Mouse (Mus musculus): ENCODE measurements around the gene Ubtf. TPM values are rescaled to one million over a fixed set of nuclear protein-coding genes. Genes with fewer than 3 reads are reported as not detected.

Gene Ubtf
- polyA plus RNA-seq, 1 experiment from 2014 or later, result 75.5 TPM

DNA sequence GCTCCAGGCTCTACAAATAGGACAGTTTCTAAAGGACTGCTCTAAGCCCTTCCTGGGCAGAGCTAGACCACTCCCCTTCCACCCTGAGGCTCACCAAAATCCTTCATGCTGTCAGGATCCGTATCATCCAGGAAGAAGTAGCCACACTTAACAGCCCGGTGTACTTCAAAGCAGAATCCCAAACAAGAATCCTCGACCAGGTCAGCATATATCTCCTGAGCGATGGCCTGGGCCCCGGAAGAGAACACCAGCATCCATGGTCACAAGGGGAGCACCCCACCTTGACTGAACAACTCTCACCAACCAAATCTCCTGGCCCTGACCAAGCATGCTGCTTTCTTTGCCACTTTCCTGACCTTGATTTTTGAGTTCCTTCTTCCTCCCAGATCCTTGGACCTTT, 25.1 kb downstream of the Ubtf start:
- ATAC-seq (replicated peaks; ENCODE audit: low FRiP score, low read depth) (no peak), DNase-seq (ENCODE audit: low spot score) (no peak)
- no peaks in the 10 kb centered on the region for H3K27me3 ChIP-seq (ENCODE audit: insufficient read depth, low read length)
- H3K9me3 ChIP-seq (replicated peaks; ENCODE audit: low read length), result no peaks in the 10 kb centered on the region
- H3K9ac ChIP-seq (ENCODE audit: low read depth, low read length), result 0 out of 2 replicates have a peak overlapping the region, but pooled peaks have one; percentile 31
- no peak overlapping the region for H3K4me3 ChIP-seq (replicated peaks; ENCODE audit: low read depth, low read length)
- H3K36me3 ChIP-seq (ENCODE audit: insufficient read depth, low read length), result peaks cover 34% of the 10 kb centered on the region
- WGBS, result 67% methylated on average over 5 of the region's 5 CpGs
- H3K27ac ChIP-seq, result no peak overlapping the region
- no peak for TF ChIP-seq CTCF (IDR thresholded peaks at IDR 0.05; ENCODE audit: low read depth)
- no peak overlapping the region for H3K4me2 ChIP-seq (ENCODE audit: low read length)
- peaks cover 11% of the 10 kb centered on the region; the same call in 1 of the 2 replicates for H3K4me1 ChIP-seq (replicated peaks; ENCODE audit: insufficient read depth, low read length)

DNA sequence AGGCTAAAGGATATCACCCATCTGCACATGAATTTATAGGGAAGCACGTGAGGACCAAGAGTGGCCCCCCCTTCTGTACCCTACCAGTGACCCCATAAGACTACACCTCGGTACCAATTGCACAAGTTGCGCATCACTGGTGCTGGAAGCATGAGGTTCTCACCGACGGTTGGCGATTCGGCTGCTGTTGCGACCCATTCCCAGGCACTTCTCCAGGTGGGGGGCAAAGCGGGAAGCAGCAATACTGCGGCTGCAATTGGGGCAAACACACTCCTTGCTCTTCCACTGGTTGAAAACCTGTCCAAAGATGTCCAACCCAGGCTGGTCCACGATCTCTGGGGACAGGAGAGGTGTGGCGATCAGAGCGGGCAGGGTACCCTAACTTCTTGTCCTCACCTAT, 25.6 kb downstream of the Ubtf start:
- Histone ChIP-seq H3K4me3 (replicated peaks; ENCODE audit: low read depth, low read length) (no peak overlapping the region), H3K9ac (ENCODE audit: low read depth, low read length) (no peak overlapping the region), H3K27ac (no peak overlapping the region), H3K4me2 (ENCODE audit: low read length) (no peak overlapping the region), H3K27me3 (ENCODE audit: insufficient read depth, low read length) (no peaks in the 10 kb centered on the region), H3K4me1 (replicated peaks; ENCODE audit: insufficient read depth, low read length) (peaks cover 11% of the 10 kb centered on the region; the same call in 1 of the 2 replicates), H3K36me3 (ENCODE audit: insufficient read depth, low read length) (peaks cover 34% of the 10 kb centered on the region), H3K9me3 (replicated peaks; ENCODE audit: low read length) (no peaks in the 10 kb centered on the region)
- 92% methylated on average over 13 of the region's 13 CpGs for WGBS
- DNase-seq (ENCODE audit: low spot score), result no peak
- no peak for ATAC-seq (replicated peaks; ENCODE audit: low FRiP score, low read depth)
- no peak for TF ChIP-seq CTCF (IDR thresholded peaks at IDR 0.05; ENCODE audit: low read depth)

DNA sequence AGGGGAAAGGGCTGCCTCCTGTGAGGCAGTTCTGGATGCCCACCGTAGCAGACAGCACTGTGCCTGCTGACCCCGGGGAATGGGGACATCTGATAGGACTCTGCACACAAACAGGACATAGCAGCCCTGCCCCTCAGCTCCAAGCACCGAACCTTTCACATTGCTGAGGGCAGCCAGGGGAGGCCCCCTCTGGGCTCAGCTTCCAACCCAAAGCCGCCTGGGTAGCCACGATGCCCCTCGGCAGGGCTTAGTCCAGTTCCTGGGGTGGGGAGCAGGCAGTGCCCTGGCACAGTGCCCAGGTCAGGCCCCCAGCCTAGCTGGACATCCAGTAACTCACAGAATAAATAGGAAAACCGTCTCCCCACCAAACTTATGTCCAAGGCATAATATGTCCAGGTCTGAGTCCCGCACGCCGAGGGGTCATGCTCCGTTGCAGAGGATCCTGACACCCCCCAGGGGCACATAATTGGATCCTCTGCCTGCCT, 28.4 kb downstream of the Ubtf start:
- 77% methylated on average over 11 of the region's 11 CpGs for WGBS
- H3K4me2 ChIP-seq (ENCODE audit: low read length), result no peak overlapping the region
- peaks cover 42% of the 10 kb centered on the region for H3K36me3 ChIP-seq (ENCODE audit: insufficient read depth, low read length)
- H3K27me3 ChIP-seq (ENCODE audit: insufficient read depth, low read length), result no peaks in the 10 kb centered on the region
- H3K9me3 ChIP-seq (replicated peaks; ENCODE audit: low read length), result no peaks in the 10 kb centered on the region
- peaks cover 13% of the 10 kb centered on the region for H3K4me1 ChIP-seq (replicated peaks; ENCODE audit: insufficient read depth, low read length)
- ATAC-seq (replicated peaks; ENCODE audit: low FRiP score, low read depth) (no peak), DNase-seq (ENCODE audit: low spot score) (no peak)
- H3K4me3 ChIP-seq (replicated peaks; ENCODE audit: low read depth, low read length), result no peak overlapping the region
- no peak overlapping the region for H3K9ac ChIP-seq (ENCODE audit: low read depth, low read length)
- no peak overlapping the region for H3K27ac ChIP-seq
- no peak for TF ChIP-seq CTCF (IDR thresholded peaks at IDR 0.05; ENCODE audit: low read depth)

DNA sequence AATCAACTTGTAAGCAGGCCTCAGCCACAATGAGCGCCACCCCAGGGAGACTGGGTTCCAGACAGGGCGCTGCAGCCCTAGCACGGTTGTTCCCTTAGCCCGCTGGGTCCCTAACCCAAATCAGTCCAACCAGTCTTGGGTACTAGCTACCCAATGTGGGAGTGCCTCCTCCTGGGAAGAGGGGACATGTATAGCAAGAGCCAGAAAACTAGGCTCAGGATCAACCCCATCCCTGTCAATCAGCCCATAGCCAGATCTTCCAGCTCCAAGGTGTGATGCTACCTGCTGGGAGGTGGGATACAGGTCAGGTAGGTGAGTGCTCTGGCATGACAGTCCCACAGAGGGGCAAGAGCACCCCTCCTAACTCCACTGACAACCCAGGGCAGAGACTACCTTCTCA, 29.4 kb downstream of the Ubtf start:
- Histone ChIP-seq H3K27ac (no peak overlapping the region), H3K4me1 (replicated peaks; ENCODE audit: insufficient read depth, low read length) (peaks cover 14% of the 10 kb centered on the region), H3K4me2 (ENCODE audit: low read length) (no peak overlapping the region), H3K9me3 (replicated peaks; ENCODE audit: low read length) (no peaks in the 10 kb centered on the region), H3K36me3 (ENCODE audit: insufficient read depth, low read length) (peaks cover 42% of the 10 kb centered on the region), H3K27me3 (ENCODE audit: insufficient read depth, low read length) (no peaks in the 10 kb centered on the region), H3K4me3 (replicated peaks; ENCODE audit: low read depth, low read length) (no peak overlapping the region), H3K9ac (ENCODE audit: low read depth, low read length) (no peak overlapping the region)
- DNase-seq (ENCODE audit: low spot score) (no peak), ATAC-seq (replicated peaks; ENCODE audit: low FRiP score, low read depth) (no peak)
- 84% methylated on average over 4 of the region's 4 CpGs for WGBS
- TF ChIP-seq CTCF (IDR thresholded peaks at IDR 0.05; ENCODE audit: low read depth), result no peak

DNA sequence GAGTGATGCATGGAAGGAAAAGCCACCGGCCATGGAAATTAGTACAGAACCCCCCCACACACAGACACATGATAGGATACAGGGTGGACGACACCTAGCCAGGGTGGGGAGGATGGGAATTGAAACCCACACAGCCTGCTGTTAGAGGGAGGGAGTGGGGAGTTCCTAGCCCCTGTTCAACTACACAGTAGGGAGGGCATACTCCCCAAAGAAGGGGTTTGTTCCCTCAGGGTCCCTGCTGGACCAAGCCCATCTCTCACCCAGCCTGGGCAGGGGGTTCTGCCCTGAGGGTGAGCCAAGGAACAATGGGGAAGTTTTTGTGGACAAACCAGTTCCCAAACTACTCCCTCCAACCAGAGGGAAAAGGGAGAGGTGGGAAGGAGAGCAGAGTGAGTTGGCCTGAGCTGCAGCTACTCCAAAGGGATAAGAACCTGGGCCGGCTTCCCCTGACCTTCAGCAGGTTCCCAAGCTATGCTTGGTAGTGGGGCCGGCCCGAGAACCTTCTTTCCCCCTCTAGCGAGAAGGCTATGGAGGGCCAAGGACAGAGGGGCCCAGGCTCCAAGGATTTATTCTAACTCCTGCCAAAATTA, 29.9 kb downstream of the Ubtf start:
- WGBS, result 53% methylated on average over 6 of the region's 6 CpGs
- Histone ChIP-seq H3K4me2 (ENCODE audit: low read length) (no peak overlapping the region), H3K27ac (0 out of 2 replicates have a peak overlapping the region, but pooled peaks have one; percentile 5), H3K4me3 (replicated peaks; ENCODE audit: low read depth, low read length) (no peak overlapping the region), H3K9me3 (replicated peaks; ENCODE audit: low read length) (no peaks in the 10 kb centered on the region), H3K4me1 (replicated peaks; ENCODE audit: insufficient read depth, low read length) (peaks cover 8% of the 10 kb centered on the region), H3K9ac (ENCODE audit: low read depth, low read length) (no peak overlapping the region), H3K36me3 (ENCODE audit: insufficient read depth, low read length) (peaks cover 42% of the 10 kb centered on the region), H3K27me3 (ENCODE audit: insufficient read depth, low read length) (no peaks in the 10 kb centered on the region)
- ATAC-seq (replicated peaks; ENCODE audit: low FRiP score, low read depth), result no peak
- DNase-seq (ENCODE audit: low spot score), result no peak
- no peak for TF ChIP-seq CTCF (IDR thresholded peaks at IDR 0.05; ENCODE audit: low read depth)

DNA sequence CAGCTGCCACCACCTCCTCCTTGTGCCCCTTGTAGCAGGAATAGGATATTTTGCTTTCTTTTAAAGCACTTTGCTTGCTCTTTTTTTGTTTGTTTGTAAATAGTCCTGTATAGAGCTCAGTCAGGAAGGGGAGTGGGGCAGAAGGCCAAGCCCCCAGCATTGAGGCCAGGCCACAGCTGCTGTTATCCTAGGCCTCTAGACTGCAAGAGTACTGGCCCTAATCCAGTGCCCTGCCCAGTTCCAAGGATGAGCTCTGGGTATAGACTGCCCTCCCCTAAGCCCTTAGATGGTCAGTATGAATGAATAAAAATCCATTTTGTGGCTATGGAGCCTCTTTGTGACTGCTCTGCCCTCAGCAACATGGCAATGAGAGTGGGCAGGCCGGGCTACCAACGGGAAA, 30.6 kb downstream of the Ubtf start:
- WGBS, result 75% methylated on average over 2 of the region's 2 CpGs
- H3K27me3 ChIP-seq (ENCODE audit: insufficient read depth, low read length), result no peaks in the 10 kb centered on the region
- ATAC-seq (replicated peaks; ENCODE audit: low FRiP score, low read depth) (no peak), DNase-seq (ENCODE audit: low spot score) (no peak)
- no peak overlapping the region for H3K4me2 ChIP-seq (ENCODE audit: low read length)
- peaks cover 8% of the 10 kb centered on the region for H3K4me1 ChIP-seq (replicated peaks; ENCODE audit: insufficient read depth, low read length)
- no peak overlapping the region for H3K9ac ChIP-seq (ENCODE audit: low read depth, low read length)
- no peak for TF ChIP-seq CTCF (IDR thresholded peaks at IDR 0.05; ENCODE audit: low read depth)
- H3K4me3 ChIP-seq (replicated peaks; ENCODE audit: low read depth, low read length), result no peak overlapping the region
- no peaks in the 10 kb centered on the region for H3K9me3 ChIP-seq (replicated peaks; ENCODE audit: low read length)
- 0 out of 2 replicates have a peak overlapping the region, but pooled peaks have one; percentile 5 for H3K27ac ChIP-seq
- H3K36me3 ChIP-seq (ENCODE audit: insufficient read depth, low read length), result peaks cover 40% of the 10 kb centered on the region
